Mouse (Mus musculus) MEL (cell line): Measurements from ENCODE around the gene Cep72. TPM values are rescaled to one million over a fixed set of nuclear protein-coding genes. Genes with fewer than 3 reads are reported as not detected.

Experiments used
- DNase-seq: peaks from one replicate; pipeline ENCODE4 v3.0.0; 2011; ENCODE audit warnings: low read depth, low spot score
- H3K27ac ChIP-seq: 2 replicates; pipeline ENCODE4 v1.5.1; 2012; ENCODE audit warnings: low read depth, mild to moderate bottlenecking, control low read depth, low read length, moderate library complexity; ENCODE audit not compliant: control insufficient read depth
- H3K27me3 ChIP-seq, 2 experiments: fragments of 150-350 bp in 1 of 2; sonication (generic) in 1 of 2; 2 replicates each; pipeline ENCODE4 v1.6.1; 2012; ENCODE audit warnings: low read length in 2 of 2, mild to moderate bottlenecking in 2 of 2, improper control_type of control experiment in 1 of 2, moderate library complexity in 1 of 2; ENCODE audit not compliant: insufficient read depth in 2 of 2, control insufficient read depth in 1 of 2
- H3K36me3 ChIP-seq, 2 experiments: 2 replicates each; pipeline ENCODE4 v1.6.1; 2012 to 2014; ENCODE audit warnings: low read length in 2 of 2, improper control_type of control experiment in 1 of 2, inconsistent platforms in 1 of 2, mild to moderate bottlenecking in 1 of 2; ENCODE audit not compliant: insufficient read depth in 2 of 2, control insufficient read depth in 1 of 2
- H3K4me1 ChIP-seq, 2 experiments: fragments of 150-350 bp in 1 of 2; sonication (generic) in 1 of 2; 2 replicates each; pipeline ENCODE4 v1.6.1; 2012; ENCODE audit warnings: low read length in 2 of 2, improper control_type of control experiment in 1 of 2, mild to moderate bottlenecking in 1 of 2; ENCODE audit not compliant: insufficient read depth in 2 of 2, control insufficient read depth in 1 of 2
- H3K4me3 ChIP-seq, 2 experiments: fragments of 150-350 bp in 1 of 2; sonication (generic) in 1 of 2; 2 replicates each; pipeline ENCODE4 v1.5.1; 2012; ENCODE audit warnings: low read depth in 2 of 2, low read length in 2 of 2, mild to moderate bottlenecking in 2 of 2, moderate library complexity in 2 of 2, control low read depth in 1 of 2, improper control_type of control experiment in 1 of 2; ENCODE audit not compliant: control insufficient read depth in 1 of 2, insufficient read depth in 1 of 2
- H3K79me2 ChIP-seq: 2 replicates; pipeline ENCODE4 v1.6.1; 2012; ENCODE audit warnings: mild to moderate bottlenecking, low read length, moderate library complexity; ENCODE audit not compliant: control insufficient read depth, poor library complexity, insufficient read depth
- H3K9ac ChIP-seq: 2 replicates; pipeline ENCODE4 v1.6.1; 2012; ENCODE audit warnings: low read depth, mild to moderate bottlenecking, control low read depth, low read length, moderate library complexity; ENCODE audit not compliant: control insufficient read depth, poor library complexity, severe bottlenecking
- H3K9me3 ChIP-seq: fragments of 150-350 bp; sonication (generic); replicated peaks from 2 replicates; pipeline ENCODE4 v1.6.1; 2012; ENCODE audit warnings: mild to moderate bottlenecking, low read length, improper control_type of control experiment, moderate library complexity; ENCODE audit not compliant: insufficient read depth
- E2F4 ChIP-seq: IDR thresholded peaks from 2 replicates; pipeline ENCODE4 v1.6.1; 2011; ENCODE audit warnings: low read depth, low read length, improper control_type of control experiment, borderline replicate concordance
- ELF1 ChIP-seq: IDR thresholded peaks from 2 replicates; pipeline ENCODE4 v1.6.1; 2014; ENCODE audit warnings: low read depth, mild to moderate bottlenecking, inconsistent platforms, low read length, improper control_type of control experiment, moderate library complexity
- ETS1 ChIP-seq: IDR thresholded peaks from 2 replicates; pipeline ENCODE4 v1.6.1; 2012; ENCODE audit warnings: low read depth, mild to moderate bottlenecking, inconsistent platforms, low read length, improper control_type of control experiment, moderate library complexity
- GABPA ChIP-seq: IDR thresholded peaks from 2 replicates; pipeline ENCODE4 v1.6.1; 2012; ENCODE audit warnings: low read depth, mild to moderate bottlenecking, inconsistent platforms, low read length, improper control_type of control experiment, moderate library complexity
- GATA1 ChIP-seq: IDR thresholded peaks from 2 replicates; pipeline ENCODE4 v1.6.1; 2011; ENCODE audit warnings: low read depth, low read length, improper control_type of control experiment
- KAT2A ChIP-seq: conservative IDR thresholded peaks from 2 replicates; pipeline ENCODE4 v1.6.1; 2012; ENCODE audit warnings: low read depth, low read length, improper control_type of control experiment, inconsistent platforms
- MAX ChIP-seq: IDR thresholded peaks from 2 replicates; pipeline ENCODE4 v1.6.1; 2011; ENCODE audit warnings: low read length, improper control_type of control experiment
- MYC ChIP-seq: IDR thresholded peaks from 2 replicates; pipeline ENCODE4 v1.6.1; 2011; ENCODE audit warnings: low read depth, mild to moderate bottlenecking, low read length, improper control_type of control experiment, moderate library complexity
- NRF1 ChIP-seq: IDR thresholded peaks from 2 replicates; pipeline ENCODE4 v1.6.1; 2014; ENCODE audit warnings: low read depth, mild to moderate bottlenecking, inconsistent platforms, low read length, improper control_type of control experiment, moderate library complexity; ENCODE audit not compliant: poor library complexity, insufficient read depth, severe bottlenecking
- POLR2A ChIP-seq, 2 experiments: IDR thresholded peaks; 2 replicates each; pipeline ENCODE4 v1.6.1; 2011 to 2012; ENCODE audit warnings: low read length in 2 of 2, mild to moderate bottlenecking in 2 of 2, control low read depth in 1 of 2, improper control_type of control experiment in 1 of 2, low read depth in 1 of 2, moderate library complexity in 1 of 2; ENCODE audit not compliant: control insufficient read depth in 1 of 2, insufficient read depth in 1 of 2, poor library complexity in 1 of 2
- POLR2AphosphoS2 ChIP-seq: IDR thresholded peaks from 2 replicates; pipeline ENCODE4 v1.6.1; 2011; ENCODE audit warnings: low read length, improper control_type of control experiment
- POLR2AphosphoS5 ChIP-seq: IDR thresholded peaks from 2 replicates; pipeline ENCODE4 v1.6.1; 2012; ENCODE audit warnings: low read depth, borderline replicate concordance, mild to moderate bottlenecking, inconsistent platforms, low read length, moderate library complexity, mixed read lengths
- RAD21 ChIP-seq: IDR thresholded peaks from 2 replicates; pipeline ENCODE4 v1.6.1; 2011; ENCODE audit warnings: mild to moderate bottlenecking, low read depth, low read length, improper control_type of control experiment
- RCOR1 ChIP-seq: IDR thresholded peaks from 2 replicates; pipeline ENCODE4 v1.6.1; 2012; ENCODE audit warnings: low read depth, mild to moderate bottlenecking, inconsistent platforms, low read length, improper control_type of control experiment
- SIN3A ChIP-seq: IDR thresholded peaks from 2 replicates; pipeline ENCODE4 v1.6.1; 2012; ENCODE audit warnings: low read length, improper control_type of control experiment, inconsistent platforms
- SMC3 ChIP-seq: IDR thresholded peaks from 2 replicates; pipeline ENCODE4 v1.6.1; 2011; ENCODE audit warnings: low read depth, low read length, improper control_type of control experiment
- TCF12 ChIP-seq: IDR thresholded peaks from 2 replicates; pipeline ENCODE4 v1.6.1; 2014; ENCODE audit warnings: low read depth, mild to moderate bottlenecking, inconsistent platforms, low read length, improper control_type of control experiment, moderate library complexity
- UBTF ChIP-seq: IDR thresholded peaks from 2 replicates; pipeline ENCODE4 v1.6.1; 2012; ENCODE audit warnings: low read depth, mild to moderate bottlenecking, inconsistent platforms, low read length, improper control_type of control experiment, moderate library complexity, borderline replicate concordance; ENCODE audit not compliant: insufficient read depth
- USF2 ChIP-seq, 2 experiments: IDR thresholded peaks; 2 replicates each; pipeline ENCODE4 v1.6.1; 2011 to 2012; ENCODE audit warnings: improper control_type of control experiment in 2 of 2, low read length in 2 of 2, borderline replicate concordance in 1 of 2, inconsistent platforms in 1 of 2, low read depth in 1 of 2, mild to moderate bottlenecking in 1 of 2; ENCODE audit not compliant: insufficient read depth in 1 of 2
- ZC3H11A ChIP-seq: IDR thresholded peaks from 2 replicates; pipeline ENCODE4 v1.6.1; 2012; ENCODE audit warnings: low read depth, mild to moderate bottlenecking, inconsistent platforms, low read length, improper control_type of control experiment
- ZKSCAN1 ChIP-seq: IDR thresholded peaks from 2 replicates; pipeline ENCODE4 v1.6.1; 2012; ENCODE audit warnings: low read depth, mild to moderate bottlenecking, inconsistent platforms, low read length, improper control_type of control experiment, moderate library complexity
- ZMIZ1 ChIP-seq: IDR thresholded peaks from 2 replicates; pipeline ENCODE4 v1.6.1; 2012; ENCODE audit warnings: low read depth, mild to moderate bottlenecking, inconsistent platforms, low read length, improper control_type of control experiment, moderate library complexity
- ZNF384 ChIP-seq: IDR thresholded peaks from 2 replicates; pipeline ENCODE4 v1.6.1; 2012; ENCODE audit warnings: low read depth, mild to moderate bottlenecking, inconsistent platforms, low read length, improper control_type of control experiment
- polyA plus RNA-seq, 2 experiments: library from polyadenylated mRNA; stranded (reverse) in 1 of 2; unstranded in 1 of 2; fragments of >175 nt in 1 of 2; fragments of >200 nt in 1 of 2; gene quantifications; 2 replicates each; pipeline versions ENCODE4 v1.2.1 to v1.2.4; 2012; ENCODE audit warnings: low replicate concordance in 2 of 2, low read depth in 1 of 2; ENCODE audit not compliant: insufficient read length in 2 of 2, insufficient read depth in 1 of 2, missing spikeins in 1 of 2
- total RNA-seq: library from RNA; depleted of rRNA; stranded (reverse); fragments of 300-350 nt; gene quantifications from 2 replicates; pipeline ENCODE4 v1.2.3, GENCODE M21; 2012

Gene Cep72
- total and polyA plus RNA-seq, 3 experiments = 2.2 to 7.0 TPM; not detected in 1

- no peak overlapping the region for H3K4me3 ChIP-seq
- no peaks in the 10 kb centered on the region for H3K27me3 ChIP-seq
- H3K9ac ChIP-seq = no peak overlapping the region
- no peaks in the 10 kb centered on the region for H3K36me3 ChIP-seq
- DNase-seq = no peak
- H3K27ac ChIP-seq = no peak overlapping the region
- no peak for TF ChIP-seq ETS1
- no peak for TF ChIP-seq ZMIZ1
- TF ChIP-seq RCOR1 = no peak
- TF ChIP-seq E2F4 = no peak
- no peak for TF ChIP-seq POLR2AphosphoS5
- TF ChIP-seq SIN3A = no peak
- TF ChIP-seq UBTF = no peak
- TF ChIP-seq KAT2A = no peak
- TF ChIP-seq MYC = no peak
- TF ChIP-seq GABPA = no peak
- TF ChIP-seq, all 39 proteins: peak for 0
- Histone ChIP-seq H3K79me2 (no peaks in the 10 kb centered on the region), H3K4me1 (no peaks in the 10 kb centered on the region), H3K9me3 (no peaks in the 10 kb centered on the region)
These were observed 31.0 kb downstream of the Cep72 start for GRCm38 (mm10) chr13:74031133-74031532.

GRCm38 (mm10) chr13:74030691-74031090 lies 31.4 kb downstream of the Cep72 start:
- no peaks in the 10 kb centered on the region for H3K27me3 ChIP-seq
- no peak overlapping the region for H3K4me3 ChIP-seq
- H3K36me3 ChIP-seq = no peaks in the 10 kb centered on the region
- H3K9ac ChIP-seq = no peak overlapping the region
- H3K27ac ChIP-seq = no peak overlapping the region
- H3K4me1 ChIP-seq = no peaks in the 10 kb centered on the region
- TF ChIP-seq KAT2A = no peak
- no peak for TF ChIP-seq SIN3A
- no peak for TF ChIP-seq POLR2A (IDR thresholded peaks at IDR 0.05; ENCODE audit: control insufficient read depth in 1 of 2, insufficient read depth in 1 of 2, low read depth in 1 of 2, low read length in 2 of 2, poor library complexity in 1 of 2)
- TF ChIP-seq GATA1 = no peak
- TF ChIP-seq ELF1 = no peak
- no peak for TF ChIP-seq NRF1
- no peak for TF ChIP-seq ETS1
- TF ChIP-seq ZKSCAN1 = no peak
- no peak for TF ChIP-seq POLR2AphosphoS2
- no peak for TF ChIP-seq ZNF384
- no peak for TF ChIP-seq RAD21
- no peak for TF ChIP-seq E2F4
- TF ChIP-seq ZMIZ1 = no peak
- TF ChIP-seq USF2 (IDR thresholded peaks at IDR 0.05; ENCODE audit: borderline replicate concordance in 1 of 2, insufficient read depth in 1 of 2, low read depth in 1 of 2, low read length in 2 of 2) = no peak
- no peak for TF ChIP-seq RCOR1
- TF ChIP-seq SMC3 = no peak
- TF ChIP-seq ZC3H11A = no peak
- TF ChIP-seq MAX = no peak
- no peak for TF ChIP-seq TCF12
- no peaks in the 10 kb centered on the region for H3K9me3 ChIP-seq
- DNase-seq = no peak
- no peaks in the 10 kb centered on the region for H3K79me2 ChIP-seq
